ENCODE assay signal across 1 mouse cellular context in the genomic region with DNA sequence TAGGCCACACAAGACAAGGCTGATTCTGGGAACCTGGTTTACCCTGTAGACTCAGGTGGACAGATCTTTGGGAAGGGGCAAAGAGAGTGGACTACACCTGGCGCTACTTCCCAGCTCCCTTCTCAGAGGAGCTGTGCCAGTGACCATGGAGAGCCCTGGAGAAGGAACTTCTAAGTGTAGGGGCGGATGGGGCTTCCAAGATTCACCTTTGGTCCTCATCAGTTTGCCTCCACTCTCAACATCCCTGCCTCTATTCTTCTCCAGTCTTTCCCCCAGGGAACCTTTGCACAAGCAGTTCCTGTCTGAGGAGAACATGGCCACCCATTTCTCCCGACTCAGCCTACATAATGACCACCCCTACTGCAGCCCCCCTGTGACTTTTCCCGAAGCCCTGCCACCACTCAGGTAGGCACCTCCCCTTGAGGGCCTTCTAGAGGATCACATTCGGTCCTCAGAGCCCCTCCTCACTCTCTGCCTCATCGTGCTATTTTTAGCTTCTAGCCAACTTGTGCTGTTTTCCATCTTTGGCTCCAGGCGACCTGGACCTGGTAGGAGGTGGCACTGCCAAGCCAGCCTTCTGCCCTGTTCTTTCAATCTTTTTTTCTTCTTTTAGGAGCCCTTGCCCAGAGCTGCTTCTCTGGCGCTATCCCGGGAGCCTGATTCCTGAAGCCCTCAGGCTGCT.
TF ChIP-seq lines count a peak whose summit lies in the region.

No protein-coding gene starts in this region.

TF ChIP-seq in CH12.LX, 34 proteins besides CTCF, POLR2A, EP300 and RAD21 (continued from another document):
- no peak for TF ChIP-seq HCFC1 (IDR thresholded peaks at IDR 0.05; ENCODE audit: low read depth, low read length)
